Mouse (Mus musculus): ENCODE results near the gene Rsad2.
"Not testable (repeated sequence)": the region's sequence is repeated elsewhere in the genome, so short reads cannot be mapped to it uniquely, and the experiment has no call there.

Gene Rsad2

DNA sequence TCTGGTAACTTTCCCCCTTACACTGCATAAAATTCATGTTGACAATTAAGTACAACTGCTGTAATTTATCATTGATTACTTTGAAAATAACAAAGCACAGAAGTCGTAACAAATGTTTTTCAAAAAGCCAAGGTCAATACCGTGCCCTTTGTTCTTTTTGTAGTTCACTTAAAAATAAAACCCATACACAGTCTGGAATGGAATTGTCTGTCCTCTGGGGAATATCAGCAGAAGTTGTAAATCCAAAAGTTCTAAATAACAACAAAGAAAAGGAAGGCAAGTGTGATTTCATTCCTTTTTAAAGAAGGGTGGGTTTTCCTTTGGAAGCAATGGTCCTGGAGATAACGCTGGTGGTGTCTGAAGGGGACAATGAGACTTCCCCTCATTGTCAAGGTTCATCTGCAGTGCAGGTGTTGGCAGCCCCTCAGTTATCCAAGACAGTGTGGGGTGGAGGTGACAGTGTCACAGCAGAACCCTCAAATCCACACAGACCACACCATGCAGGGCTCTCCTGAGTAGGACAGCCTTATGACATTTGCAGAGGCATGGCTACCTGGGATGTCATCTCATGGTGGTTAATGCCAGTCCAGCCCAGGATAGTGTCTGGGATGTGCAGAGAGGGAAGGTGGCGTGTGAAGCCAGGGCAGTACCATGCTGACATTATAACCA lies 9.7 kb downstream of the Rsad2 start:
- no peak for DNase-seq (ENCODE audit: low spot score in 2 of 2)

DNA sequence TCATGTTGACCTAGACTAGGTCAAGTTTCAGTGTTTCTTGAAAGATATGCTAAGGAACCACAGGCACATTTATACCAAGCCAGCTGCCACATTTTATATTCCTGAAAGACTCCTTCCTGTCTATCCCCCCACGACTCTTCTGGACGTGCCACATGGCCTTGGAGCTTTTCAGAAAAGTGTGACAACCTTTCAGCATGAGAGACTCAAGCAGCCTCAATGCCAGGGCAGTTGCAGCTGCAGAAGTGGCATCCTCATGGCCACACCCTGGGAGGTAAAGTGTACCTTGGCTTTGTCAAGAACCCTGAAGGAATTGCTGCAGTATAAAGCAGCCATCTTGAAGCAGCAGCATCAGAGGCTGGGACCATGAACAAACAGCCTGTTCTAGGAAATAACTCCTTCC lies 11.7 kb downstream of the Rsad2 start:
- DNase-seq (ENCODE audit: low spot score in 2 of 2), result no peak

DNA sequence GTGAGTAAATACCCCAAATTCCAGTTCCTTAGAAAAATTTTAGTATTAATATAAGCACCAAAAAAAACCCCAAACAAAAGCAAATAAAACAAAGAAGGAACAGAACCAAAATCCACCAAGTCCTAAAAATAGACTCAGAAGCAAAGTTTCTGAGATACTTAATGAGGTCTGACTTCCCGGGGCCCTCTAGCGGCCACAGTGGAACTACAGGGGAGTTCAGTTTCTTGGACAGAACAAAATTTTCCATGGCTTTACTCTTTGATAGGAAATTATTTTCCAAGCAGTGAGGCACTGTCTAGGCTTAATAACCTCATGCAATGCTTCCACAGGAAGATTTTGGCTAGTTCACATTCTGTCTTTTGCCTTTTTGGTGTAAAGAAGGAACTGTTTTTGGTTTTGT lies 12.2 kb downstream of the Rsad2 start:
- peak; percentile 14 to 56 for DNase-seq (ENCODE audit: low spot score in 2 of 2)

- no peak for DNase-seq (ENCODE audit: low spot score in 2 of 2)
Observed at GRCm38 (mm10) chr12:26439366-26439765, 16.9 kb downstream of the Rsad2 start.

DNA sequence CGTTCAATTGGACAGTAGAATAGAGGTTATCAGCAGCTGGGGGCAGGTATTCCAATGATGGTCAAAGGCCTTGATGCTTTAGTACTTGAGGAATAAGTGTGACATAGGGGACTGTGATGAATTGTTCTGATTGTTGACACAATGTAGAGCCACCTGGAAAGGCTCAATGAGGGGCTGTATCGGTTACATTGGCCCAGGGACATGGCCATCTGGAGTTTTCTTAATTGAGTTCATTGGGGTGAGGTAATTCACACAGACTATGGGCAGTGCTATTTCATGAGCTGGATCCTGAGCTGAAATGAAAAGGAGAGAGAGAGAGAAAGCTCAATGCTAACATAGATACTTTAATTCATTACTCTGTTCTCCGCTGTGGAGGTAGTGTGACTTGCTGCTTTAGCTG lies 18.3 kb downstream of the Rsad2 start:
- DNase-seq (ENCODE audit: low spot score in 2 of 2), result no peak

GRCm38 (mm10) chr12:26436334-26436733 lies 19.9 kb downstream of the Rsad2 start:
- DNase-seq (ENCODE audit: low spot score in 2 of 2), result no peak

GRCm38 (mm10) chr12:26428771-26429170 lies 27.5 kb downstream of the Rsad2 start:
- DNase-seq (ENCODE audit: low spot score in 2 of 2), result not testable (repeated sequence)

DNA sequence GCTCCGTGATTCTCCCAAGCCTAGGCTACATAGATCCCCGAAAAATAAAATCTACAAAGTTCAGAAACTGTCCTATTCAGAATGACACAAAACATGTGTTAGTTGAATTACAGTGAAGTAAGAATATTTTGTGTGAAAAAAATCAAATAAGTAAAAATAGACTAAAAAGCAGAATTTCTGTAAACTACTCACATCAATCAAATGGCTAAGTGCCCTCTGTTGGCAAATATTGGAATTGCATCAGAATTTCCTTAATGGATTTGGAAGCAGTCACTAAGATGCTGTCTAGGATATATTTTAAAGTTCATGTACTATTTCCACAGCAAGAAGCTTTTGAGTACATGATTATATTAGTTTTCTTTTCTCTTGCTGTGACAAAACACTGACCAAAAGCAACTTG lies 31.4 kb downstream of the Rsad2 start:
- DNase-seq (ENCODE audit: low spot score in 2 of 2), result peak in 1 of 2 experiments; percentile 43

GRCm38 (mm10) chr12:26418322-26418721 lies 37.9 kb downstream of the Rsad2 start:
- no peak for DNase-seq (ENCODE audit: low spot score in 2 of 2)

GRCm38 (mm10) chr12:26416636-26417295 lies 39.5 kb downstream of the Rsad2 start:
- DNase-seq (ENCODE audit: low spot score in 2 of 2), result no peak

DNA sequence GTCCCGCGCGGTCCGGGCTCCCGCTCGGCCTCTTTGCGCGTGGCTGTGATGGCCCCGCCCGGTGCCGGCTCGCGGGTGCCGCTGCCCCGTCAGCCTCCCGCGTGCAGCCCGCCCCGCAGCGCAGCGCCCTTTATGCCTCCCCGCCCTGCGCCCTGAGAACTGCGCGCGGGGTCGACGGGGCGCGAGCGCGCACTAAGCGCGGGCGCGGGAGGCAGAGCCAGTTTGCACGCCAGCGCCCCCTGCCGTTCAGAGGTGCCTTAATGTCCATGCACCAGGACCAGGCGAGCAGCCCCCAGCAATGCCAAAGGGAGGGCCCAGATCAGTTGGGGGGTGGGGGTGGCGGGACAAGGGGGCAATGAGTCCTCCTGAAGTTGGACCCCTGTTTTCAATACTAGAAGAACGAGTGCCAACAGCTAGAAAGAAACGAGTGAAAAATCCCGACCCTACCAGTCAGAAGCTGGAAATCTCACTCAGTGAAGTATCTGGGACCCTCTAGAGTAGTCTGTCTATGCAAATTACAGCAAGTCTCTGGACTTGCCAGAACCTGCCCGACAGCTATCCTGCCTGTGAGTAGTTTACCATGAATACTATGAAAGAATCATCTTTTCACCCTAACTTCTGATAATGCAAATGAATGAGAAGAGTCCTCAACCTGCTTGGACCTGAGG lies 41.0 kb downstream of the Rsad2 start, which contains the start of gene Rnf144a:
Rnf144a (minus strand) TSS at position 151 of the 668 bp plus-strand sequence.
- peak; percentile 77 to 97 for DNase-seq (ENCODE audit: low spot score in 2 of 2)

GRCm38 (mm10) chr12:26414451-26415103 lies 41.7 kb downstream of the Rsad2 start:
- peak; percentile 37 to 40 for DNase-seq (ENCODE audit: low spot score in 2 of 2)

DNA sequence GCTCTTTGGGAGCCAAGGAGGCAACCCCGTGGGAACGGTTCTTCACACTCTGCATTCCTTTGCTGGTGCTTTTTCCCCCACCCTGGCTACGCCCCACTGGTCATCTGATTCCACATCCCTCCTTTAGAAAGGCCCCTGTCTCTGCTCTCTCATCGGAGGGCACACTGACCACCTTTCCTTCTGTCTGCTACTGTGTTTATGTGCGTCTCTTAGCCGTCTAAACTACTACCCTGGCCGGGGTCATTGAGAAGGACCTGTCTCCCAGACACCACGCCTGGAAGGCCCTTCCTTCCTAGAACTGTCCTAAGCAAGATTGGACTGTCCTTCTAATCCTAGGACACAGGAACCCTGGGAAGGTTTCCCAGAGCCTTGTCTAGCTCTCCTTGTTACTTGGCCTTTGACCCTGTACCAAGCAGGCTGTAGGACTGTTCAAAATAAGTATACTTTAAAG lies 42.3 kb downstream of the Rsad2 start:
- no peak for DNase-seq (ENCODE audit: low spot score in 2 of 2)

DNA sequence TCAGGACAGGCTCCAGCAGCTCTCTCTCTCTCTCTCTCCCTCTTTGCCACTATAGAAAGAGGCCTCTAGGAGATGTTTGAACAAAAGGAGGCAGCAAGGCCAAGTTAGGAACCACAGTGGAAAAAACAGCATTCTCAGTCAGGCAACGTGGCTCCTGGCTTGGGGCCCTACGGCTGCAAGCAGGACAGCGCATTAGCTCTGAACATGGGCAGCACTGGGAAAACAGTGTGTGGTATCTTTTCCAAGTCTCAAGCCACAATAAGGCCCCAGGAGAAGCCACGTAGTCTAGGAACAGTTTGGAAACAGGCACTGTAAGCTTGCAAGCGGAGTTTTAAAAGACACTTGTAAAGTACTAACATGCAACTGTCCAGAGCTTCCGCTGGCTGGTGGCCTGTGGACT lies 43.5 kb downstream of the Rsad2 start:
- no peak for DNase-seq (ENCODE audit: low spot score in 2 of 2)

- no peak for DNase-seq (ENCODE audit: low spot score in 2 of 2)
Observed at GRCm38 (mm10) chr12:26411841-26412450, 44.3 kb downstream of the Rsad2 start.

- no peak for DNase-seq (ENCODE audit: low spot score in 2 of 2)
Observed at GRCm38 (mm10) chr12:26410443-26410842, 45.8 kb downstream of the Rsad2 start.

DNA sequence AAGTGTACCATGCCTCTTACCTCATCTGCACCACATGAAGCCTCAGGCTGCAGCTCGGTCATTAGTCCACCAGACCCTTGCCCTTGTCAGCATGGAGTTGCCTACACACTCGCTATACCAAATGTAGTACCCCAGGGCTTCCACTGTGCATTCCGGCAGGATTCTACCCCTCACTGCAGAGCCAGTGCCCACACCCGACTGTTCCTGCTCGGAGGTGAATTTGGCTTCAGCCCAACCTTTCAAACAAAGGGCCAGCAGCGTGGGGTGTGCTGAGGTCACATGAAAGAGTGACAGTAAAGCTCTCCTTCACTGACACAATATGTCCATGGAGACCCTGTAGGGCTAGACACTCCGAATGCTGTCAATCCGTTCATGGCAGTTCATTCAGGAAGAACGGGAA lies 47.5 kb downstream of the Rsad2 start:
- DNase-seq (ENCODE audit: low spot score in 2 of 2), result no peak

GRCm38 (mm10) chr12:26404781-26405702 lies 51.2 kb downstream of the Rsad2 start:
- DNase-seq (ENCODE audit: low spot score in 2 of 2), result no peak

- DNase-seq (ENCODE audit: low spot score in 2 of 2), result no peak
Observed at GRCm38 (mm10) chr12:26403372-26404125, 52.7 kb downstream of the Rsad2 start.
